Comparison of ENCODE assay signal across 15 mouse cellular contexts in genomic region chr17:56384903-56385302, GRCm38 (mm10). TPM values are rescaled to one million over a fixed set of nuclear protein-coding genes. Genes with fewer than 3 reads are reported as not detected.
DNase-seq lines count a peak whose midpoint lies in the region; ATAC-seq and TF ChIP-seq lines count a peak whose summit lies in the region.
"Had no signal": no experiment of that assay in that cellular context is flagged by ENCODE, and none has a peak within 500 bp of the region (broad histone marks: within the 10 kb centered on the region; RNA-seq: fewer than 3 reads in every experiment).

No protein-coding gene starts in this region.

- WGBS in hindbrain, embryonic 14.5 days, result 54% methylated on average over 6 of the region's 6 CpGs
- WGBS in kidney, postnatal 0 days, result 45% methylated on average over 6 of the region's 6 CpGs

- no peaks in the 10 kb centered on the region for H3K27me3 ChIP-seq in hindbrain, embryonic 14.5 days (ENCODE audit: control insufficient read depth, insufficient read depth, low read length)
- H3K27me3 ChIP-seq in kidney, postnatal 0 days (ENCODE audit: insufficient read depth, low read length), result no peaks in the 10 kb centered on the region
- H3K27me3 ChIP-seq: embryonic facial prominence, embryonic 15.5 days; limb, embryonic 12.5 days had no signal

- peaks cover 10% of the 10 kb centered on the region; the same call in 1 of the 2 replicates for H3K4me1 ChIP-seq in hindbrain, embryonic 14.5 days (replicated peaks; ENCODE audit: control insufficient read depth, insufficient read depth, low read length)
- H3K4me1 ChIP-seq in kidney, postnatal 0 days (replicated peaks; ENCODE audit: insufficient read depth, low read length), result peaks cover 27% of the 10 kb centered on the region
- H3K4me1 ChIP-seq: embryonic facial prominence, embryonic 15.5 days; limb, embryonic 12.5 days had no signal

- H3K4me2 ChIP-seq in hindbrain, embryonic 14.5 days (replicated peaks), result no peak overlapping the region
- H3K4me2 ChIP-seq in kidney, postnatal 0 days (ENCODE audit: low read length), result no peak overlapping the region
- H3K4me2 ChIP-seq: embryonic facial prominence, embryonic 15.5 days; limb, embryonic 12.5 days had no signal

- H3K9me3 ChIP-seq in hindbrain, embryonic 14.5 days (ENCODE audit: control insufficient read depth, low read length), result no peaks in the 10 kb centered on the region
- no peaks in the 10 kb centered on the region for H3K9me3 ChIP-seq in kidney, postnatal 0 days (replicated peaks; ENCODE audit: low read length)
- H3K9me3 ChIP-seq: embryonic facial prominence, embryonic 15.5 days; limb, embryonic 12.5 days had no signal

- peaks cover 82% of the 10 kb centered on the region for H3K36me3 ChIP-seq in hindbrain, embryonic 14.5 days (replicated peaks; ENCODE audit: control insufficient read depth, insufficient read depth)
- peaks cover 30% of the 10 kb centered on the region for H3K36me3 ChIP-seq in kidney, postnatal 0 days (ENCODE audit: insufficient read depth, low read length)

- no peak overlapping the region for H3K27ac ChIP-seq in hindbrain, embryonic 14.5 days
- peak overlapping the region; percentile 36; the same call in 1 of the 2 replicates for H3K27ac ChIP-seq in kidney, postnatal 0 days
- no peak overlapping the region for H3K27ac ChIP-seq in layer of hippocampus, adult 2 months
- H3K27ac ChIP-seq: embryonic facial prominence, embryonic 15.5 days; heart, adult 2 months; limb, embryonic 12.5 days; macrophage had no signal

- no peak overlapping the region for H3K9ac ChIP-seq in hindbrain, embryonic 14.5 days
- no peak overlapping the region for H3K9ac ChIP-seq in kidney, postnatal 0 days (ENCODE audit: low read depth, low read length)
- H3K9ac ChIP-seq: embryonic facial prominence, embryonic 15.5 days; limb, embryonic 12.5 days; liver, postnatal 0 days had no signal

- no peak for TF ChIP-seq CTCF in brain, embryonic 14.5 days (IDR thresholded peaks at IDR 0.05; ENCODE audit: borderline replicate concordance, extremely low read depth, insufficient read depth, insufficient read length)
- TF ChIP-seq CTCF in kidney, postnatal 0 days (IDR thresholded peaks at IDR 0.05; ENCODE audit: low read depth), result no peak
- TF ChIP-seq CTCF in layer of hippocampus, adult 2 months (conservative IDR thresholded peaks at IDR 0.05), result no peak

- 0 out of 2 replicates have a peak, but pooled peaks have one; percentile 6 for ATAC-seq in hindbrain, embryonic 14.5 days (ENCODE audit: low FRiP score)
- no peak for ATAC-seq in kidney, postnatal 0 days (replicated peaks; ENCODE audit: low FRiP score, low read depth)
- ATAC-seq: forebrain, embryonic 14.5 days; intestine, postnatal 0 days; liver, postnatal 0 days had no signal

- H3K4me3 ChIP-seq in hindbrain, embryonic 14.5 days (replicated peaks; ENCODE audit: low read length), result no peak overlapping the region
- H3K4me3 ChIP-seq in kidney, postnatal 0 days (replicated peaks; ENCODE audit: low read depth, low read length), result no peak overlapping the region
- no peak overlapping the region for H3K4me3 ChIP-seq in layer of hippocampus, adult 2 months
- H3K4me3 ChIP-seq: embryonic facial prominence, embryonic 15.5 days; heart, adult 2 months; limb, embryonic 12.5 days had no signal

- peak; percentile 44 for DNase-seq in kidney, adult 11 months
- no peak for DNase-seq in kidney, postnatal 4 days
- peak; percentile 54 for DNase-seq in brain, embryonic 14.5 days (ENCODE audit: low read depth)
- DNase-seq in hindbrain, embryonic 14.5 days (ENCODE audit: low spot score), result no peak
- no peak for DNase-seq in kidney, postnatal 0 days (ENCODE audit: low spot score)
- no peak for DNase-seq in lung, postnatal 25 days (ENCODE audit: low spot score)
- DNase-seq in layer of hippocampus, adult 2 months (ENCODE audit: low spot score in 2 of 2), result no peak
- DNase-seq: heart, adult 2 months; liver, postnatal 0 days; thymus, postnatal 14 days had no signal

- no peak for TF ChIP-seq POLR2A in brain, embryonic 14.5 days (IDR thresholded peaks at IDR 0.05; ENCODE audit: borderline replicate concordance, extremely low read depth, insufficient read depth, insufficient read length, poor library complexity, severe bottlenecking)

RNA-seq across cellular contexts. Expression of gene Kdm4b, which starts 59.0 kb away (rescaled TPM):
- polyA plus RNA-seq in brain, embryonic 14.5 days (2012; rRNA removed), result 64.6 and 86.5 TPM in 2 replicates
- polyA plus RNA-seq in hindbrain, embryonic 14.5 days (2014; fragmentation: Nextera tagmentation; extraction: Ambion mirVana), result 62.2 and 64.3 TPM in 2 replicates
- polyA plus RNA-seq in kidney, postnatal 0 days (2015; fragmentation: Nextera tagmentation; extraction: Ambion mirVana), result 22.4 and 23.1 TPM in 2 replicates
- 10 to 100 TPM; 87.8 to 96.3 TPM for total RNA-seq in layer of hippocampus, adult 2 months (2021)

Comparison
In these comparisons a context has a peak if more than half of its experiments do, and no peak if none do; other contexts are left out.
1. DNase-seq: peak in kidney, adult 11 months (single experiment) and brain, embryonic 14.5 days (single experiment); none in kidney, postnatal 4 days (0 of 2), hindbrain, embryonic 14.5 days (single experiment), kidney, postnatal 0 days (single experiment), lung, postnatal 25 days (single experiment) and layer of hippocampus, adult 2 months (0 of 2).